Mouse (Mus musculus): ENCODE measurements at regions not wholly inside any gene's neighbourhood (a gene's known extent, or its start where the extent isn't known, plus 50 kb on each side); places are given as distances from the start of the nearest gene placed in this dataset.

GRCm38 (mm10) chr3:62985033-62985432 is 256.3 kb upstream of the Mme start:
- no peak for DNase-seq
- intact Hi-C loops (cut with DNase I): no loop called here

- no peak for DNase-seq
- intact Hi-C loops (cut with DNase I): no loop called here
These were observed 264.4 kb upstream of the Mme start for GRCm38 (mm10) chr3:62976906-62977305.

DNA sequence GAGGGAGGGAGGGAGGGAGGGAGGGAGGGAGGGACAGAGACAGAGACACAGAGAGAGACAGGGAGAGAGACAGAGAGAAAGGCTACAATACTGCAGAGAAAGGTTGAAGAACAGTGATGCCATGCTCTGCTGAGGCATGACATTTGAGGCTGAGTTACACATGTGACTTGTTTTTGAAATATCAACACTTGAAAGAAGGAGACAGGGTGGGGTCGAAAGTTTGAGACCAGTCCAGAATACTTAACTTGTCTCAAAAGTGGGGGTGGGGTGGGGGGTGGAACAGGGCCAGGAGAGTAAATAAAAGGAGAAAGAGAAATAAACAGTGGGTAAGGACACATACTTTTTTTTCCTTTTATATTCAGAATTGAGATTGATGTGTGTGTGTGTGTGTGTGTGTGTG is 278.1 kb upstream of the Mme start:
- intact Hi-C loops (cut with DNase I): no loop called here
- no peak for DNase-seq

GRCm38 (mm10) chr3:62962608-62963007 is 278.7 kb upstream of the Mme start:
- intact Hi-C loops (cut with DNase I): no loop called here
- DNase-seq: no peak

DNA sequence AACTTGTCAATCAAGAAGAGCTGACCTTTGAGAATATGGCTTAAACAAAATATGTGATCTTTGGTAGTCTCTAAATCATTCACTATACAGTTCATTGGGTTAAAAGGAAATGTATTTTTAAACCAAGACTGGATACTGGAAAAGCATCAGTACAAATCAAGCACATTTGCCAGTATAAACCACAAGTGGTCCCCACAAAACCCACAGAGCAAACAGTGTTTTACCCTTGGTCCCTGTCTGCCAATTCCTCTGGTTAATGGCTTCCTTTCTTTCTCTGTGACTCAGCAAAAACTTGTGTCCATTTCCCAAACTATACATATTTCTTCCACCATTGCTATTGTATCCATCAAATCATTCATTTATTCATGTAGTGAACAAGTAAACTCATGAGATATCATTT is 296.0 kb upstream of the Mme start:
- DNase-seq: no peak
- intact Hi-C loops (cut with DNase I): no loop called here

DNA sequence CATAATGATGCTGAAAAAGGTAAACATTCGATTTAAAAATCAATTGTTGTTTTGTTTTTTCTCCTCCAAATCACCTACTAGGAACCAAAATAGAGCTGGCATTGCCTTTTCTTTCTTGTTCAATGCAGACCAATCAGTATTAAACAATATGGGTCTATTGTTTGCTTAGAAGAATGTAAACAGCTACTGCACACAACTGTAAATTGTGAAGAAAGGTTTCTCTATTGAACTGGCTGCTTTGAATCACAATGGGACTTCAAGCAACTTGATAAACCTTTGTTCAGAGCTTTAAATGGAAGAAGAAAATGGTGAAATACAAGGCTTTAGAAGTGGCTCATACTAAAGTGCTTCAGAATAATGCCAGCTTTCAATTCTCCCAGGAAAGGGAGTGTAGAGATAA is 302.7 kb upstream of the Mme start:
- intact Hi-C loops (cut with DNase I): no loop called here
- no peak for DNase-seq

DNA sequence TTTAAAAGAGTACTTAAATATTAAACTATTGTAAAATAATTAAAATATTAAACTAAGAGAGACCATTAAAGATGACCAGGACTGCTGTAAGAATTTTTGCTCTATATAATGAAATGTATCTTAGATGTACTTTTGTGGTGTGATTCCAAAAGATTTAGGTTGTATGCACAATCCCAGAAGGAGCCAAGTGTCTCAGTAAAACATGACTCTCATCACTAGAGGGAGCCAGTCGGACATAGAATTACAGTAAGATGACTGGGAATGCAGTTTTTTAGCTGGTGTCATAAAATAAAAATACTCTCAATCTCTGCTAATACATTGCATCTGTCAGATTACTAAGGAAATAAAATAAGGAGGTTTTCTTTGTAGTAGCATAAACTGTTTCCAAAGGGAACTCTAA is 316.9 kb upstream of the Mme start:
- intact Hi-C loops (cut with DNase I): loop anchor here (10.0 kb wide), 1 partner anchor 940 kb away; no protein-coding TSS in a partner anchor
- DNase-seq: no peak

- intact Hi-C loops (cut with DNase I): no loop called here
- DNase-seq: no peak
These were observed 312.0 kb upstream of the Gpr149 start for GRCm38 (mm10) chr3:62916899-62917298.

DNA sequence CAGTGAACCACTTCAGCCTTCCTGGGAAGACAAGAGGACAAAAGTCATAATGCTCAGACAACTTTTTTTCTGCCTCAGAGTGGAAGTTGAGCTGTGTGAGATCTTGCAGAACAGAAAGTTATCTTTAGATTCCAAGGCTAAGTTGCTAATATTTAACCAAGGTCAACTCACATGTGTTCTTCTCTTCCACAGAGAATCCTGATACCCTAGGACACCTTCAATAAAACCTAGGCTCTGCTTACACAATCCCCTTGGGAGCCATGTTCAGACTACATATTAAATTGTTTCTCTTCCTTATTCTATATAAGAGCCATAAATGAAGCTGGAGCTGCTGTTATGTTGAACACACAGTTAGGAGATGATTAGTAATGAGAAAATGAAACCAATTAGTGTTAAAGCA is 280.2 kb upstream of the Gpr149 start:
- no peak for DNase-seq
- intact Hi-C loops (cut with DNase I): no loop called here

DNA sequence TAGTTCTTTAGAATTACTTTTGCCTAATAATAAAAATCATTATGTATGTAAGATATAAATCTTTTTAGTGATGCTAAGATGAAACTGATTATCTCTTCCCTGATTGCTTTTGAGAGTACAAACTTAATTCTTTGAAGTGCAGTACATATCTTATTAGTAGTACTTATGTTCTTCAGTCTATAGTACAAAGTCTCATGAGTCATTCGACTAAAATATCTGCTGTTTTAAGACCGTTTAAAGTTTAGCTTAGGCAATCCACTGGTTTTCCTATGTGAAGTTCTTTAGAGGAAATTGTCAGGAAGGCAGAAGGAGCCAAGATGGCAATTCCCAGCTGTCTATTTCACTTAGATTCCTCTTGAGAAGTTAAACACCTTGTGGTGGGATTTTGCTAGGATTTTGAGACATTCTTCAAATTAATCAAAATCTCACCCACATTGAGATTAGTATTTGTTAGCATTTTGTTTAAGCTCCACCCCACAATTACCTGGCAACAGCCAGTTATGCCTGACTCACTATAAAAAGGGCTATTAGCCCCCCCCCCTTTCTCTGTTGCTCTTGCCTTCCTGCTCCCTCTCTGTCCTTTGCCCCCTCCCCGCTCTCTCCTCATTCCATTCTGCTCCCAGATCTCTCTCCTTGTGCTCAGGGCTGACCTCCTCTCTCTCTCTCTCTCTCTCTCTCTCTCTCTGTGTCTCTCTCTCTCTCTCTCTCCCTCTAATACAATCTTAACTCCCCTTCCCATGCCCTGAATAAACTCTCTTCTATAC is 277.6 kb upstream of the Gpr149 start:
- DNase-seq: no peak
- intact Hi-C loops (cut with DNase I): no loop called here

DNA sequence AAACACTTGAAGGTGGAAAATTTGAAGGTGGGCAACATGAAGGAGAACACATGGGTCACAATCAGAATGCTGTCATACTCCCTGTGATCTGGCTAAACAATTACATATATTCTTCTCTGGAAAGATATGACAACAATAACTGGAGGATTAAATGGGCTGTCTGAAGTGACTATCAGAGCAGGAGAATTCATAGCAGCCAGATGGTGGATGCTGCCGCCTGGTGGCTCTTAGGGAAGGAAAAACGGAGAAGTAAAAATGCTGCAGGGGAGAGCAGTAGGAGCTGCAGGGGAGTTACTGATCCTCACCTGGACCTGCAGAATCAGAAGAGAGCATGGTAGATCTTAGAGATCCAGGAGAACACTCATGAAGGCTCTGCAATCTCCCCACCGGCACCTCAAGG is 255.8 kb upstream of the Gpr149 start:
- intact Hi-C loops (cut with DNase I): no loop called here
- peak; percentile 41 for DNase-seq

- no peak for DNase-seq
- intact Hi-C loops (cut with DNase I): no loop called here
These were observed 230.9 kb upstream of the Gpr149 start for GRCm38 (mm10) chr3:62835695-62836476.

DNA sequence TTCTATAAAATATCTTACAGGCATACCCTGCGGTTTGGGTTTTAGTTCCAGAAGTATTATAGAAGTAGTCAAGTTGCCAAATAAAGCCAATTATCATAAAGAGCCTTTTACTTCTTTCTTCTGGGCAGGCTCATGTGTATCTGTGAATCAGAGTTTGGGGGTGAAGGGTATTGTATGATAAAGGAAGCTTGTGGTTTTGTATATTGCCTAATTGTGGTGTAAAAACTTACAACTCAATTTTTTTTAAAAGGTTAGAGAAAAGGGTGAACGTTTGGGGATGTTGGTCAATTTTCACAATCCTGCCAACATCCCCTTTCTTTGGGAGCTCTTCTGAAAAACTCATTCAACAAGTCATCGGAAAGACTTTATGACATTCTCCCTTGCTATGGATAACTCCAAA is 219.0 kb upstream of the Gpr149 start:
- intact Hi-C loops (cut with DNase I): no loop called here
- DNase-seq: no peak

- intact Hi-C loops (cut with DNase I): no loop called here
- no peak for DNase-seq
These were observed 196.1 kb upstream of the Gpr149 start for GRCm38 (mm10) chr3:62801044-62801443.

DNA sequence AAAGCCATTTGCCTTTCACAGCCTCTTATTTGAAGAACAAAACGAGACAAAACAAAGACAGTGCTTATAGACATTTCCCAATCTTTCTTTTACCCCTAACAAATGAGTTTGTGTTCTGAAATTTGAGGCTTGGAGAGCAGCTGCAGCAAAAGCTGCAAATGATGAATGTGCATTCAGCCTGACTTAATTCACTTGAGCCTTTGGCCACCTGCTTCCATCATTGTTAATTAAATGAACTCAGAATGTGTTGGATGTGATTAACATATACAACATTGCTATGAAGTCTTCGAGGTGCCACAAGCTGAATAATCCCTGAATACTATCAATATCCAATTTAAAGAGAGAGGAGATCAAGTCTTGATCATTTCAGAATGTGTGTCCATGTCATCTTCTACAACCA is 181.3 kb upstream of the Gpr149 start:
- DNase-seq: no peak
- intact Hi-C loops (cut with DNase I): no loop called here

Measured in left cerebral cortex, postnatal 4 days (tissue).